Mouse (Mus musculus): ENCODE results near the gene Gm13289. TPM values are rescaled to one million over a fixed set of nuclear protein-coding genes. Genes with fewer than 3 reads are reported as not detected.
"Not testable (repeated sequence)": the region's sequence is repeated elsewhere in the genome, so short reads cannot be mapped to it uniquely, and the experiment has no call there.

Gene Gm13289
- polyA plus RNA-seq, 1 experiment from 2014 or later, result not detected

- H3K27ac ChIP-seq; H3K4me1 ChIP-seq; H3K4me3 ChIP-seq; ATAC-seq; H3K9me3 ChIP-seq (replicated peaks); H3K27me3 ChIP-seq; H3K36me3 ChIP-seq (ENCODE audit: poor library complexity, severe bottlenecking); H3K4me2 ChIP-seq; H3K9ac ChIP-seq: not testable (repeated sequence)
- no CpG with 5 or more reads among the region's 28 CpGs for WGBS
Measured at GRCm38 (mm10) chr4:88791250-88791649, 14.5 kb downstream of the Gm13289 start, which contains the start of gene Gm13278. TSS of gene Gm13278 (plus strand) at chr4:88791550.

DNA sequence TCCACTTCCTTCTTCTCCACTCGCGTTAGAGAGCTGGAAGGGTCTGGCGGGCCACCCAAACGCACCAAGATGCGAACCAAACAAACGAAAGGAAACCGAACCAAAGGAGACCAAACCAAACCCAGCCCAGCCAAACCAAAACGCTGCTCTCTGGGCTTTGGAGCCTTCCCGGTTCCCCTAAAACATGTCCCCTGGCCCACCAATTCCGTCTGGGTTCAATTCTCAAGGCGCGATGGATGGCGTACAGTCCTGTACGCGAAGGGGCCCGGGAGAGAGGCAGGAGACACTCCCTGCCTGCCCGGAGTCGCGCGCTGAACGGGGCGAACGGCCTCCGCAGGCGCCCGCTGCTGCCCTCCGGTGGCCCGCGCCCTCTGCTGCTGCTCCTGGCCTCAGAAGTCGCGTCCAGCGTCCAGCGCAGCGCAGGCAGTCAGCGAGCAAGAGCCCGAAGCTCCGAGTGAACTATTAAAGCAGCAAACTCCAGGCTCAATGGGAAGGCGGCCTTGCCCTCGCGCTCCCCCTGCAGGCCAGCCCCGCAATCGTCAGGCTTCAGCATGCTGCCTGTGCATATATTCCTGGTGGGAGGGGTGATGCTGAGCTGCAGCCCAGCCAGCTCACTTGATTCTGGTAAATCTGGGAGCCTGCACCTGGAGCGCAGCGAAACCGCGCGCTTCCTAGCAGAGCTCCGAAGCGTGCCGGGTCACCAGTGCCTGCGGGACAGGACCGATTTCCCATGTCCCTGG is 17.4 kb downstream of the Gm13289 start, which contains the start of gene Gm13275:
Gm13275 (plus strand) TSS at position 552 of the 740 bp plus-strand sequence.
- H3K27ac ChIP-seq; H3K4me2 ChIP-seq; ATAC-seq; H3K36me3 ChIP-seq (ENCODE audit: poor library complexity, severe bottlenecking); H3K4me3 ChIP-seq; H3K4me1 ChIP-seq; H3K9me3 ChIP-seq (replicated peaks); H3K27me3 ChIP-seq; H3K9ac ChIP-seq: not testable (repeated sequence)
- WGBS, result 0% methylated on average over 13 of the region's 52 CpGs

- not testable (repeated sequence) for H3K9me3 ChIP-seq (replicated peaks); H3K9ac ChIP-seq; H3K36me3 ChIP-seq (ENCODE audit: poor library complexity, severe bottlenecking); H3K4me3 ChIP-seq; H3K27me3 ChIP-seq; H3K4me1 ChIP-seq; ATAC-seq; H3K27ac ChIP-seq; H3K4me2 ChIP-seq
- whole genome bisulfite sequencing, result no CpG with 5 or more reads among the region's 28 CpGs
Measured at GRCm38 (mm10) chr4:88797097-88797496, 20.4 kb downstream of the Gm13289 start, which contains the start of gene Gm13279. TSS of gene Gm13279 (plus strand) at chr4:88797397.

- H3K4me2 ChIP-seq; H3K27ac ChIP-seq; H3K27me3 ChIP-seq; H3K9me3 ChIP-seq (replicated peaks); ATAC-seq; H3K9ac ChIP-seq; H3K4me1 ChIP-seq; H3K4me3 ChIP-seq; H3K36me3 ChIP-seq (ENCODE audit: poor library complexity, severe bottlenecking): not testable (repeated sequence)
- 18% methylated on average over 6 of the region's 7 CpGs for WGBS
Measured at GRCm38 (mm10) chr4:88799365-88799764, 22.6 kb downstream of the Gm13289 start, which contains the start of gene Gm13285. TSS of gene Gm13285 (plus strand) at chr4:88799665.

DNA sequence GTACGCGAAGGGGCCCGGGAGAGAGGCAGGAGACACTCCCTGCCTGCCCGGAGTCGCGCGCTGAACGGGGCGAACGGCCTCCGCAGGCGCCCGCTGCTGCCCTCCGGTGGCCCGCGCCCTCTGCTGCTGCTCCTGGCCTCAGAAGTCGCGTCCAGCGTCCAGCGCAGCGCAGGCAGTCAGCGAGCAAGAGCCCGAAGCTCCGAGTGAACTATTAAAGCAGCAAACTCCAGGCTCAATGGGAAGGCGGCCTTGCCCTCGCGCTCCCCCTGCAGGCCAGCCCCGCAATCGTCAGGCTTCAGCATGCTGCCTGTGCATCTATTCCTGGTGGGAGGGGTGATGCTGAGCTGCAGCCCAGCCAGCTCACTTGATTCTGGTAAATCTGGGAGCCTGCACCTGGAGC is 26.2 kb downstream of the Gm13289 start, which contains the start of gene Gm13287:
Gm13287 (plus strand) TSS at position 301 of the 400 bp plus-strand sequence.
- H3K27me3 ChIP-seq; H3K4me1 ChIP-seq; H3K27ac ChIP-seq; H3K9ac ChIP-seq; H3K4me3 ChIP-seq; H3K36me3 ChIP-seq (ENCODE audit: poor library complexity, severe bottlenecking); ATAC-seq; H3K4me2 ChIP-seq; H3K9me3 ChIP-seq (replicated peaks): not testable (repeated sequence)
- no CpG with 5 or more reads among the region's 29 CpGs for WGBS

- no CpG with 5 or more reads among the region's 8 CpGs for WGBS
- H3K4me3 ChIP-seq, result peak within 1 kb of the TSS; percentile 27
Measured at GRCm38 (mm10) chr4:88805231-88805630, 28.5 kb downstream of the Gm13289 start, which contains the start of gene Gm13288. TSS of gene Gm13288 (plus strand) at chr4:88805531.

DNA sequence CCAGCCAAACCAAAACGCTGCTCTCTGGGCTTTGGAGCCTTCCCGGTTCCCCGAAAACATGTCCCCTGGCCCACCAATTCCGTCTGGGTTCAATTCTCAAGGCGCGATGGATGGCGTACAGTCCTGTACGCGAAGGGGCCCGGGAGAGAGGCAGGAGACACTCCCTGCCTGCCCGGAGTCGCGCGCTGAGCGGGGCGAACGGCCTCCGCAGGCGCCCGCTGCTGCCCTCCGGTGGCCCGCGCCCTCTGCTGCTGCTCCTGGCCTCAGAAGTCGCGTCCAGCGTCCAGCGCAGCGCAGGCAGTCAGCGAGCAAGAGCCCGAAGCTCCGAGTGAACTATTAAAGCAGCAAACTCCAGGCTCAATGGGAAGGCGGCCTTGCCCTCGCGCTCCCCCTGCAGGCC is 29.0 kb downstream of the Gm13289 start:
- H3K27ac ChIP-seq; H3K9ac ChIP-seq; H3K9me3 ChIP-seq (replicated peaks); H3K36me3 ChIP-seq (ENCODE audit: poor library complexity, severe bottlenecking); ATAC-seq; H3K27me3 ChIP-seq; H3K4me1 ChIP-seq: not testable (repeated sequence)
- WGBS, result 0% methylated on average over 16 of the region's 34 CpGs
- Histone ChIP-seq H3K4me2 (peak overlapping the region; percentile 50), H3K4me3 (peak overlapping the region; percentile 27)

More at GRCm38 (mm10) chr4:88805231-88805630, 28.5 kb downstream of the Gm13289 start, which contains the start of gene Gm13288:
- not testable (repeated sequence) for H3K27me3 ChIP-seq; H3K9ac ChIP-seq; ATAC-seq; H3K4me1 ChIP-seq; H3K27ac ChIP-seq; H3K9me3 ChIP-seq (replicated peaks); H3K36me3 ChIP-seq (ENCODE audit: poor library complexity, severe bottlenecking)
- H3K4me2 ChIP-seq, result peak within 1 kb of the TSS; percentile 50

DNA sequence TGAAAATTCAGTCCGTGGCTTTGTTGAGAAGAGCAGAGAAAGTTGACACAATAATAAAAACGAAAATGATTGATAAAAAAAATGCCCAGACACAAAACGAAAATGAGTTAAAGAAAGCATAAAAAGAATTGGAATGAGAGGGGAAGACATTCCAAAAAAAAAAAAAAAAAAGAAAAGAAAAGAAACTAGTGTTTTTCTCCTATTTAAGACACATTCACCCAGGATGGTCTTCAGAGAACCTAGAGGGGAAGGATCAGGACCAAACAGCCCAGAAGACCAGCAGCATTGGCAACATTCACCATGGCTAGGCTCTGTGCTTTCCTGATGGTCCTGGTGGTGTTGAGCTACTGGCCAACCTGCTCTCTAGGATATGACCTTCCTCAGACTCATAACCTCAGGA is 39.2 kb downstream of the Gm13289 start, which contains the start of gene Ifna7:
Ifna7 (plus strand) TSS at position 301 of the 400 bp plus-strand sequence.
- H3K36me3 ChIP-seq (ENCODE audit: poor library complexity, severe bottlenecking), result no peaks in the 10 kb centered on the region
- WGBS, result 57% methylated on average over 3 of the region's 3 CpGs

GRCm38 (mm10) chr4:88819659-88820058 is 42.9 kb downstream of the Gm13289 start, which contains the start of gene Ifna11:
TSS of gene Ifna11 (plus strand) at chr4:88819959.
- Histone ChIP-seq H3K36me3 (ENCODE audit: poor library complexity, severe bottlenecking) (no peaks in the 10 kb centered on the region), H3K9me3 (replicated peaks) (no peaks in the 10 kb centered on the region), H3K27me3 (peaks cover 3% of the 10 kb centered on the region; the same call in 1 of the 2 replicates), H3K9ac (no peak within 1 kb of the TSS), H3K4me3 (no peak within 1 kb of the TSS), H3K27ac (no peak within 1 kb of the TSS), H3K4me1 (no peaks in the 10 kb centered on the region), H3K4me2 (no peak within 1 kb of the TSS)
- no peak for ATAC-seq
- 75% methylated on average over 1 of the region's 1 CpGs for WGBS

More for the DNA sequence above, 39.2 kb downstream of the Gm13289 start, which contains the start of gene Ifna7:
- H3K27ac ChIP-seq, result no peak within 1 kb of the TSS
- H3K4me1 ChIP-seq, result no peaks in the 10 kb centered on the region
- no peak within 1 kb of the TSS for H3K4me3 ChIP-seq
- H3K4me2 ChIP-seq, result no peak within 1 kb of the TSS
- H3K9ac ChIP-seq, result no peak within 1 kb of the TSS
- no peak for ATAC-seq
- H3K9me3 ChIP-seq (replicated peaks), result no peaks in the 10 kb centered on the region
- peaks cover 3% of the 10 kb centered on the region; the same call in 1 of the 2 replicates for H3K27me3 ChIP-seq

GRCm38 (mm10) chr4:88822995-88823394 is 46.3 kb downstream of the Gm13289 start:
- 26% methylated on average over 4 of the region's 4 CpGs for WGBS
- H3K9ac ChIP-seq, result no peak overlapping the region
- H3K4me1 ChIP-seq, result no peaks in the 10 kb centered on the region
- H3K4me3 ChIP-seq, result no peak overlapping the region
- no peak overlapping the region for H3K27ac ChIP-seq
- no peaks in the 10 kb centered on the region for H3K27me3 ChIP-seq
- H3K4me2 ChIP-seq, result no peak overlapping the region
- ATAC-seq, result no peak
- H3K36me3 ChIP-seq (ENCODE audit: poor library complexity, severe bottlenecking), result no peaks in the 10 kb centered on the region
- H3K9me3 ChIP-seq (replicated peaks), result no peaks in the 10 kb centered on the region
